Mouse (Mus musculus) limb, embryonic 14.5 days (tissue): ENCODE measurements around the gene Mrpl2. TPM values are rescaled to one million over a fixed set of nuclear protein-coding genes. Genes with fewer than 3 reads are reported as not detected.

ENCODE experiments used
- ATAC-seq: fragments of 200-750 bp; cut with Nextera tagmentation; 2 replicates; pipeline ENCODE4 v1.8.0; 2017; ENCODE audit warnings: low read depth, moderate number of reproducible peaks, moderate TSS enrichment; ENCODE audit not compliant: low FRiP score
- DNase-seq: peaks from one replicate; pipeline ENCODE4 v3.0.0-alpha.2; 2015; ENCODE audit warnings: low spot score
- H3K27ac ChIP-seq: fragments of 300-500 bp; sonication (generic); replicated peaks from 2 replicates; pipeline ENCODE4 v1.5.1; 2014; ENCODE audit warnings: low read depth, mild to moderate bottlenecking, low read length, moderate library complexity, mixed read lengths
- H3K27me3 ChIP-seq: fragments of 300-500 bp; sonication (generic); 2 replicates; pipeline ENCODE4 v1.6.1; 2014; ENCODE audit warnings: low read length, mixed read lengths; ENCODE audit not compliant: control insufficient read depth, insufficient read depth
- H3K36me3 ChIP-seq: fragments of 300-500 bp; sonication (generic); 2 replicates; pipeline ENCODE4 v1.6.1; 2014; ENCODE audit warnings: mild to moderate bottlenecking, low read length, moderate library complexity, mixed read lengths; ENCODE audit not compliant: control insufficient read depth, insufficient read depth
- H3K4me1 ChIP-seq: fragments of 300-500 bp; sonication (generic); 2 replicates; pipeline ENCODE4 v1.6.1; 2014; ENCODE audit warnings: antibody characterized with exemption, low read length, mixed read lengths; ENCODE audit not compliant: control insufficient read depth, insufficient read depth
- H3K4me2 ChIP-seq: fragments of 300-500 bp; sonication (generic); replicated peaks from 2 replicates; pipeline ENCODE4 v1.6.1; 2014; ENCODE audit warnings: low read depth, mild to moderate bottlenecking, low read length, moderate library complexity; ENCODE audit not compliant: severe bottlenecking
- H3K4me3 ChIP-seq: fragments of 300-500 bp; sonication (generic); replicated peaks from 2 replicates; pipeline ENCODE4 v1.5.1; 2014; ENCODE audit warnings: low read length
- H3K9ac ChIP-seq: fragments of 300-500 bp; sonication (generic); 2 replicates; pipeline ENCODE4 v1.6.1; 2014; ENCODE audit warnings: mild to moderate bottlenecking, low read depth, low read length, moderate library complexity; ENCODE audit not compliant: severe bottlenecking
- H3K9me3 ChIP-seq: fragments of 300-500 bp; sonication (generic); 2 replicates; pipeline ENCODE4 v1.6.1; 2016; ENCODE audit warnings: low read length; ENCODE audit not compliant: control insufficient read depth
- POLR2A ChIP-seq: fragments of 200-500 bp; IDR thresholded peaks from 2 replicates; pipeline ENCODE4 v1.8.0; 2012; ENCODE audit warnings: inconsistent platforms, mild to moderate bottlenecking, moderate library complexity, borderline replicate concordance; ENCODE audit not compliant: insufficient read depth, insufficient read length; ENCODE audit errors: extremely low read depth
- WGBS: fragments of 180-500 bp; shearing (Covaris S2); extraction: QIAGEN DNeasy Blood & Tissue Kit; methylation state at CpG from one replicate; pipeline ENCODE4 v1.1.7; 2014; 5-methylcytosine and 5-hydroxymethylcytosine counted together
- polyA plus RNA-seq, 2 experiments: library from polyadenylated mRNA; depleted of rRNA in 1 of 2; stranded (reverse) in 1 of 2; unstranded in 1 of 2; fragments of >200 nt; fragmentation: Nextera tagmentation in 1 of 2; extraction: Ambion mirVana in 1 of 2; gene quantifications; 2 replicates each; pipeline versions ENCODE4 v1.2.1 to v1.2.3; 2012 to 2014

Mrpl2 gene
- polyA plus RNA-seq, 2 experiments: 68.0 to 103 TPM

GRCm38 (mm10) chr17:46674530-46675283, 28.7 kb downstream of the Mrpl2 start:
- no peaks in the 10 kb centered on the region for H3K27me3 ChIP-seq
- peaks cover 53% of the 10 kb centered on the region for H3K36me3 ChIP-seq
- no peak for DNase-seq
- 21% methylated on average over 15 of the region's 15 CpGs for WGBS
- peak; percentile 23; the same call in 1 of the 2 replicates for ATAC-seq
- H3K9ac ChIP-seq: peak overlapping the region; percentile 73
- peak overlapping the region; percentile 66 for H3K4me3 ChIP-seq
- peak overlapping the region; percentile 87 for H3K27ac ChIP-seq
- peaks cover 24% of the 10 kb centered on the region for H3K4me1 ChIP-seq
- H3K4me2 ChIP-seq: peak overlapping the region; percentile 66
- TF ChIP-seq POLR2A: no peak
- no peaks in the 10 kb centered on the region for H3K9me3 ChIP-seq

GRCm38 (mm10) chr17:46678416-46678815, 32.4 kb downstream of the Mrpl2 start, which contains the start of gene Mea1:
Mea1 (plus strand) TSS chr17:46678793.
- Histone ChIP-seq H3K36me3 (peaks cover 46% of the 10 kb centered on the region), H3K9me3 (no peaks in the 10 kb centered on the region), H3K4me3 (peak within 1 kb of the TSS; percentile 87), H3K4me1 (peaks cover 23% of the 10 kb centered on the region), H3K27me3 (no peaks in the 10 kb centered on the region), H3K27ac (no peak within 1 kb of the TSS), H3K4me2 (peak within 1 kb of the TSS; percentile 63), H3K9ac (peak within 1 kb of the TSS; percentile 73)
- ATAC-seq (no peak), DNase-seq (no peak)
- WGBS: 100% methylated on average over 7 of the region's 9 CpGs
- TF ChIP-seq POLR2A: no peak

- Histone ChIP-seq H3K4me2 (peak overlapping the region; percentile 63), H3K27ac (no peak overlapping the region), H3K27me3 (no peaks in the 10 kb centered on the region), H3K4me1 (peaks cover 21% of the 10 kb centered on the region), H3K36me3 (peaks cover 51% of the 10 kb centered on the region), H3K9ac (0 out of 2 replicates have a peak overlapping the region, but pooled peaks have one; percentile 73), H3K9me3 (no peaks in the 10 kb centered on the region), H3K4me3 (peak overlapping the region; percentile 87)
- DNase-seq: no peak
- 58% methylated on average over 9 of the region's 9 CpGs for WGBS
- TF ChIP-seq POLR2A: no peak
- no peak for ATAC-seq
Measured at GRCm38 (mm10) chr17:46678911-46679310, 32.9 kb downstream of the Mrpl2 start.

GRCm38 (mm10) chr17:46679843-46680759, 34.1 kb downstream of the Mrpl2 start:
- H3K27ac ChIP-seq: peak overlapping the region; percentile 81

DNA sequence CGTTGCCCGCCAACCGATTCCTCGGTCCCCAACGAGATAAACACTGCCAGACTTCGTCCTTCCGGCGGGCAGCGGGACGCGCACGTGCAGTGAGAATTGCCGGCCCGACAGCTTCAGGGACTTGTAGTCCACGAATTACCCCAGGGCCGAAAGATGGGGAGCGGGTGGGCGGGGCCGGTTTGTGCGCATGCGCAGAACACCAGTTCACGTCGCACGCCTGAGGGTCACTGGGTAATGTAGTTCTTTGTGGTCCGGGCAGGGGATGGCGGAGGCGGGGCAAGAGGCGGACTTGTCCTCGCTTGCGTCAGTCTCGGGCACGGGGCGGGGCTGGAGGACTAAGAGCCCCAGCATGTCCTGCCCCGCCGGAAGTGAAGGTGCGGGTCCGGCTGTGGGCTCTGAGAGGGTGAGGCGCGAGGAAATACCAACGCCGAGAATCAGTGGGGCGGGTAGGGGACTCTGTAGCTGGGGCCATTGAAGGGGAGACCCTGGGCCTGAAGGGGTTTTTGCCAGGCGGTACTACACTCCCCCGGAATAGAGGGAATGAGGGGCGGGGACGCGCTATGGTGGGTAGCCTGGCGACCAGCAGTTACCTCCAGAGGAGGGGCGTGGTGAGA, 34.8 kb downstream of the Mrpl2 start, which contains the start of gene Klhdc3:
TSS of gene Klhdc3 (minus strand) at position 155 of the 614 bp plus-strand sequence.
- peak within 1 kb of the TSS; percentile 87 for H3K4me3 ChIP-seq
- ATAC-seq (peak; percentile 97), DNase-seq (peak; percentile 97)
- H3K4me1 ChIP-seq: peaks cover 15% of the 10 kb centered on the region
- H3K27ac ChIP-seq: peak within 1 kb of the TSS; percentile 81
- TF ChIP-seq POLR2A: no peak
- peak within 1 kb of the TSS; percentile 86 for H3K4me2 ChIP-seq
- under 1% methylated on average over 46 of the region's 49 CpGs for WGBS
- no peaks in the 10 kb centered on the region for H3K9me3 ChIP-seq
- H3K9ac ChIP-seq: peak within 1 kb of the TSS; percentile 73
- H3K27me3 ChIP-seq: no peaks in the 10 kb centered on the region
- H3K36me3 ChIP-seq: peaks cover 60% of the 10 kb centered on the region

More at GRCm38 (mm10) chr17:46679843-46680759, 34.1 kb downstream of the Mrpl2 start:
- H3K4me1 ChIP-seq: peaks cover 15% of the 10 kb centered on the region
- no peaks in the 10 kb centered on the region for H3K9me3 ChIP-seq
- H3K9ac ChIP-seq: peak overlapping the region; percentile 73
- no peaks in the 10 kb centered on the region for H3K27me3 ChIP-seq
- DNase-seq (no peak), ATAC-seq (peak; percentile 34)
- no peak for TF ChIP-seq POLR2A
- peaks cover 57% of the 10 kb centered on the region for H3K36me3 ChIP-seq
- peak overlapping the region; percentile 87 for H3K4me3 ChIP-seq
- under 1% methylated on average over 34 of the region's 34 CpGs for WGBS
- peak overlapping the region; percentile 63 for H3K4me2 ChIP-seq
